Mouse (Mus musculus) forebrain, embryonic 12.5 days (tissue): ENCODE data around the gene Rtn4. TPM values are rescaled to one million over a fixed set of nuclear protein-coding genes. Genes with fewer than 3 reads are reported as not detected.
"Not testable (repeated sequence)": the region's sequence is repeated elsewhere in the genome, so short reads cannot be mapped to it uniquely, and the experiment has no call there.

Experiments
- ATAC-seq: fragments of 200-750 bp; cut with Nextera tagmentation; 2 replicates; pipeline ENCODE4 v1.8.0; 2017; ENCODE audit warnings: moderate TSS enrichment; ENCODE audit not compliant: low FRiP score
- H3K27ac ChIP-seq: fragments of 300-500 bp; sonication (generic); 2 replicates; pipeline ENCODE4 v1.5.1; 2016; ENCODE audit warnings: mild to moderate bottlenecking
- H3K27me3 ChIP-seq: fragments of 300-500 bp; sonication (generic); 2 replicates; pipeline ENCODE4 v1.6.1; 2016; ENCODE audit warnings: mild to moderate bottlenecking
- H3K36me3 ChIP-seq: fragments of 300-500 bp; sonication (generic); replicated peaks from 2 replicates; pipeline ENCODE4 v1.6.1; 2016; ENCODE audit warnings: mild to moderate bottlenecking
- H3K4me1 ChIP-seq: fragments of 300-500 bp; sonication (generic); 2 replicates; pipeline ENCODE4 v1.6.1; 2016
- H3K4me2 ChIP-seq: fragments of 300-500 bp; sonication (generic); 2 replicates; pipeline ENCODE4 v1.6.1; 2016; ENCODE audit warnings: mild to moderate bottlenecking, moderate library complexity
- H3K4me3 ChIP-seq: fragments of 300-500 bp; sonication (generic); replicated peaks from 2 replicates; pipeline ENCODE4 v1.5.1; 2016; ENCODE audit warnings: mild to moderate bottlenecking
- H3K9ac ChIP-seq: fragments of 300-500 bp; sonication (generic); 2 replicates; pipeline ENCODE4 v1.6.1; 2016; ENCODE audit warnings: mild to moderate bottlenecking
- H3K9me3 ChIP-seq: fragments of 300-500 bp; sonication (generic); 2 replicates; pipeline ENCODE4 v1.6.1; 2016
- WGBS: fragments of 180-500 bp; shearing (Covaris S2); methylation state at CpG from one replicate; pipeline ENCODE4 v1.1.7; 2016; 5-methylcytosine and 5-hydroxymethylcytosine counted together
- polyA plus RNA-seq: library from polyadenylated mRNA; unstranded; fragments of >200 nt; fragmentation: Nextera tagmentation; extraction: Ambion mirVana; gene quantifications from 2 replicates; pipeline ENCODE4 v1.2.1, GENCODE M21; 2016

The Rtn4 gene
- polyA plus RNA-seq, 1 experiment from 2014 or later = 103 TPM

- H3K27ac ChIP-seq = no peak overlapping the region
- H3K9ac ChIP-seq = no peak overlapping the region
- no peaks in the 10 kb centered on the region for H3K27me3 ChIP-seq
- H3K9me3 ChIP-seq = no peaks in the 10 kb centered on the region
- no peak for ATAC-seq
- WGBS = 81% methylated on average over 8 of the region's 8 CpGs
- H3K36me3 ChIP-seq = peaks cover 33% of the 10 kb centered on the region
- H3K4me3 ChIP-seq = no peak overlapping the region
- H3K4me1 ChIP-seq = no peaks in the 10 kb centered on the region
- no peak overlapping the region for H3K4me2 ChIP-seq
Observed at GRCm38 (mm10) chr11:29748750-29749467, 56.2 kb downstream of the Rtn4 start.

GRCm38 (mm10) chr11:29749468-29749829 lies 56.7 kb downstream of the Rtn4 start:
- 100% methylated on average over 1 of the region's 1 CpGs for WGBS
- H3K9ac ChIP-seq = no peak overlapping the region
- no peak overlapping the region for H3K4me3 ChIP-seq
- no peak overlapping the region for H3K4me2 ChIP-seq
- no peak overlapping the region for H3K27ac ChIP-seq
- H3K4me1 ChIP-seq = no peaks in the 10 kb centered on the region
- no peak for ATAC-seq
- H3K27me3 ChIP-seq = no peaks in the 10 kb centered on the region
- peaks cover 30% of the 10 kb centered on the region for H3K36me3 ChIP-seq
- H3K9me3 ChIP-seq = no peaks in the 10 kb centered on the region

GRCm38 (mm10) chr11:29751013-29751412 lies 58.3 kb downstream of the Rtn4 start:
- Histone ChIP-seq H3K4me1 (no peaks in the 10 kb centered on the region), H3K4me3 (no peak overlapping the region), H3K9ac (no peak overlapping the region), H3K27me3 (no peaks in the 10 kb centered on the region), H3K27ac (no peak overlapping the region), H3K4me2 (no peak overlapping the region), H3K9me3 (no peaks in the 10 kb centered on the region), H3K36me3 (peaks cover 21% of the 10 kb centered on the region)
- ATAC-seq = no peak
- WGBS = 95% methylated on average over 2 of the region's 2 CpGs

GRCm38 (mm10) chr11:29751648-29752611 lies 59.2 kb downstream of the Rtn4 start:
- Histone ChIP-seq H3K4me3 (no peak overlapping the region), H3K36me3 (peaks cover 12% of the 10 kb centered on the region; the same call in 1 of the 2 replicates), H3K9ac (no peak overlapping the region), H3K27me3 (no peaks in the 10 kb centered on the region), H3K27ac (no peak overlapping the region), H3K4me1 (no peaks in the 10 kb centered on the region), H3K9me3 (no peaks in the 10 kb centered on the region), H3K4me2 (no peak overlapping the region)
- no peak for ATAC-seq
- 88% methylated on average over 14 of the region's 14 CpGs for WGBS

GRCm38 (mm10) chr11:29756007-29756406 lies 63.3 kb downstream of the Rtn4 start:
- not testable (repeated sequence) for H3K27me3 ChIP-seq, H3K4me2 ChIP-seq, H3K4me1 ChIP-seq, H3K27ac ChIP-seq, H3K36me3 ChIP-seq, H3K9me3 ChIP-seq, ATAC-seq, H3K4me3 ChIP-seq, H3K9ac ChIP-seq
- 90% methylated on average over 5 of the region's 5 CpGs for WGBS

- WGBS = 87% methylated on average over 5 of the region's 5 CpGs
- H3K27ac ChIP-seq = no peak overlapping the region
- no peak overlapping the region for H3K9ac ChIP-seq
- H3K4me1 ChIP-seq = no peaks in the 10 kb centered on the region
- no peaks in the 10 kb centered on the region for H3K9me3 ChIP-seq
- H3K36me3 ChIP-seq = no peaks in the 10 kb centered on the region
- ATAC-seq = 0 out of 2 replicates have a peak, but pooled peaks have one; percentile 33
- H3K27me3 ChIP-seq = no peaks in the 10 kb centered on the region
- no peak overlapping the region for H3K4me2 ChIP-seq
- H3K4me3 ChIP-seq = no peak overlapping the region
Observed at GRCm38 (mm10) chr11:29758617-29759016, 65.9 kb downstream of the Rtn4 start.

- 89% methylated on average over 9 of the region's 9 CpGs for WGBS
- ATAC-seq = no peak
- Histone ChIP-seq H3K36me3 (no peaks in the 10 kb centered on the region), H3K27ac (no peak overlapping the region), H3K9ac (no peak overlapping the region), H3K27me3 (peaks cover 4% of the 10 kb centered on the region), H3K4me2 (no peak overlapping the region), H3K9me3 (no peaks in the 10 kb centered on the region), H3K4me3 (no peak overlapping the region), H3K4me1 (no peaks in the 10 kb centered on the region)
Observed at GRCm38 (mm10) chr11:29761387-29761786, 68.6 kb downstream of the Rtn4 start.

GRCm38 (mm10) chr11:29762768-29763167 lies 70.0 kb downstream of the Rtn4 start:
- Histone ChIP-seq H3K9me3 (no peaks in the 10 kb centered on the region), H3K27me3 (peaks cover 11% of the 10 kb centered on the region), H3K4me2 (no peak overlapping the region), H3K9ac (no peak overlapping the region), H3K4me1 (no peaks in the 10 kb centered on the region), H3K27ac (no peak overlapping the region), H3K4me3 (no peak overlapping the region), H3K36me3 (no peaks in the 10 kb centered on the region)
- ATAC-seq = no peak
- 100% methylated on average over 1 of the region's 1 CpGs for WGBS

- no peak for ATAC-seq
- H3K9me3 ChIP-seq = no peaks in the 10 kb centered on the region
- H3K4me3 ChIP-seq = no peak overlapping the region
- 38% methylated on average over 4 of the region's 4 CpGs for WGBS
- no peak overlapping the region for H3K9ac ChIP-seq
- peaks cover 11% of the 10 kb centered on the region for H3K27me3 ChIP-seq
- no peaks in the 10 kb centered on the region for H3K36me3 ChIP-seq
- no peak overlapping the region for H3K27ac ChIP-seq
- H3K4me2 ChIP-seq = no peak overlapping the region
- H3K4me1 ChIP-seq = peaks cover 5% of the 10 kb centered on the region
Observed at GRCm38 (mm10) chr11:29765063-29765462, 72.3 kb downstream of the Rtn4 start.

- Histone ChIP-seq H3K27me3 (peaks cover 14% of the 10 kb centered on the region), H3K36me3 (no peaks in the 10 kb centered on the region), H3K4me2 (no peak overlapping the region), H3K9ac (no peak overlapping the region), H3K4me1 (peaks cover 5% of the 10 kb centered on the region), H3K9me3 (no peaks in the 10 kb centered on the region), H3K27ac (no peak overlapping the region), H3K4me3 (no peak overlapping the region)
- ATAC-seq = no peak
- 84% methylated on average over 11 of the region's 11 CpGs for WGBS
Observed at GRCm38 (mm10) chr11:29766313-29766982, 73.7 kb downstream of the Rtn4 start.

- no peak overlapping the region for H3K4me3 ChIP-seq
- H3K27me3 ChIP-seq = peaks cover 14% of the 10 kb centered on the region
- H3K9ac ChIP-seq = no peak overlapping the region
- no peak; the same call in 1 of the 2 replicates for ATAC-seq
- H3K4me1 ChIP-seq = peaks cover 5% of the 10 kb centered on the region
- H3K9me3 ChIP-seq = no peaks in the 10 kb centered on the region
- no peak overlapping the region for H3K4me2 ChIP-seq
- no peak overlapping the region for H3K27ac ChIP-seq
- no peaks in the 10 kb centered on the region for H3K36me3 ChIP-seq
Observed at GRCm38 (mm10) chr11:29768523-29768922, 75.8 kb downstream of the Rtn4 start.

GRCm38 (mm10) chr11:29770666-29771400 lies 78.1 kb downstream of the Rtn4 start:
- no peak for ATAC-seq
- H3K4me2 ChIP-seq = no peak overlapping the region
- H3K4me1 ChIP-seq = peaks cover 13% of the 10 kb centered on the region
- no peak overlapping the region for H3K9ac ChIP-seq
- H3K36me3 ChIP-seq = no peaks in the 10 kb centered on the region
- no peak overlapping the region for H3K27ac ChIP-seq
- H3K27me3 ChIP-seq = peaks cover 14% of the 10 kb centered on the region
- no peaks in the 10 kb centered on the region for H3K9me3 ChIP-seq
- 53% methylated on average over 3 of the region's 3 CpGs for WGBS
- no peak overlapping the region for H3K4me3 ChIP-seq
